Mouse (Mus musculus): ENCODE measurements around the gene Tecta. TPM values are rescaled to one million over a fixed set of nuclear protein-coding genes. Genes with fewer than 3 reads are reported as not detected.

The Tecta gene
- polyA plus RNA-seq, 1 experiment from 2014 or later: 0.34 TPM

Small RNA genes within 50 kb of the gene (microRNA-seq; reads per million reads assigned to microRNA genes)
- gene Gm44311: not detected

Other genes starting within 250 kb of the Tecta start
- gene Sc5d, start 135.7 kb downstream of the Tecta start, polyA plus RNA-seq (2016; fragmentation: Nextera tagmentation; extraction: Ambion mirVana): 65.9 and 67.5 TPM in 2 replicates
- gene Tbcel, start 107.9 kb upstream of the Tecta start, polyA plus RNA-seq (2016; fragmentation: Nextera tagmentation; extraction: Ambion mirVana): 5.8 TPM in 2 replicates